Mouse (Mus musculus): ENCODE measurements at regions not wholly inside any gene's neighbourhood (a gene's known extent, or its start where the extent isn't known, plus 50 kb on each side); places are given as distances from the start of the nearest gene placed in this dataset.

DNA sequence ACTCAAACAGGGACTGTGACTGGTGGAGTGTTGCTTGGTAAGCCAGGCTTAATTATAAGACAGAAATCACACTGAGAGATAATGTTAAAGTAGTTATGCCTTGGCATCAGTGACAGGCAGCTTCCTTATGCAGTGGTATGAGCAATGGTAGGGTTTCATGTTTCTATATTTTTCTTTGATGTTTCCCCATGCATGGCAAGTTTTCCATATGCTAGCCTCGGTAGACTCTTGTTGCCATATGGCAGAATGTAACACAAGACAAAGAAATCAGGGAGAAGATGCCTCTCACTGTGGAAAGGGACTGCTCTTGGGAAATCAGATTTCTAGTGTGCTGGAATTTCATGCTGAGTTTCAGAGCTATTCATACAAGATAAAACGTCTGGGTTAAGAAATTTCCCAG lies 169.0 kb upstream of the Mettl25 start:
- H3K9ac ChIP-seq (replicated peaks; ENCODE audit: low read length): no peak overlapping the region
- WGBS: 46% methylated on average over 2 of the region's 2 CpGs
- H3K27me3 ChIP-seq (ENCODE audit: control insufficient read depth, insufficient read depth, low read length): no peaks in the 10 kb centered on the region
- no peak overlapping the region for H3K27ac ChIP-seq (replicated peaks; ENCODE audit: low read depth, low read length)
- H3K4me2 ChIP-seq (ENCODE audit: low read depth, low read length): no peak overlapping the region
- H3K36me3 ChIP-seq (replicated peaks; ENCODE audit: control insufficient read depth, insufficient read depth, low read depth, low read length): no peaks in the 10 kb centered on the region
- no peak for DNase-seq (ENCODE audit: low spot score)
- no peaks in the 10 kb centered on the region for H3K4me1 ChIP-seq (ENCODE audit: control insufficient read depth, insufficient read depth, low read length)
- ATAC-seq (replicated peaks; ENCODE audit: insufficient number of reproducible peaks, low FRiP score, low TSS enrichment, low read depth): no peak
- H3K4me3 ChIP-seq (ENCODE audit: low read depth, low read length): no peak overlapping the region
- no peaks in the 10 kb centered on the region for H3K9me3 ChIP-seq (replicated peaks; ENCODE audit: control insufficient read depth, low read length)

DNA sequence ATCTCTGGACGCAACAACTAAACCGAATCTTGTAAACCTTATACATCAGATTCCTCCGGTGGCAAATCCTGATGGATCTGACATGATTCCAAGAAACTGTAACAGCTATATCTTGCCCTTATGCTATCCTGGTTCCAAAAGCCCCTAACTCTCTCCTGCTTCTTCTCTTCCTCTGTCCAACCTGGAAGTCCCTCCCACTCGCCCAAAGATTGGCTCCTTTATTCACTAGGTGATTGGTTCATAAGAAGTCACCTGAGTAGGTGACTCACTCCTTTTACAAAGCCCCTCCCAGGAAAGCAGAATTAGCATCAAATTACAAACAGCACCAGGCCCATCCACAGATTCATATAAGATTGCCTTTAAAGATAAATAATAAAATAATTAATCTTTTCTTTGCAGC lies 166.2 kb upstream of the Mettl25 start:
- WGBS: 92% methylated on average over 4 of the region's 4 CpGs
- Histone ChIP-seq H3K4me1 (ENCODE audit: control insufficient read depth, insufficient read depth, low read length) (no peaks in the 10 kb centered on the region), H3K9me3 (replicated peaks; ENCODE audit: control insufficient read depth, low read length) (no peaks in the 10 kb centered on the region), H3K27ac (replicated peaks; ENCODE audit: low read depth, low read length) (no peak overlapping the region), H3K27me3 (ENCODE audit: control insufficient read depth, insufficient read depth, low read length) (no peaks in the 10 kb centered on the region), H3K4me3 (ENCODE audit: low read depth, low read length) (no peak overlapping the region), H3K4me2 (ENCODE audit: low read depth, low read length) (no peak overlapping the region), H3K36me3 (replicated peaks; ENCODE audit: control insufficient read depth, insufficient read depth, low read depth, low read length) (no peaks in the 10 kb centered on the region), H3K9ac (replicated peaks; ENCODE audit: low read length) (no peak overlapping the region)
- ATAC-seq (replicated peaks; ENCODE audit: insufficient number of reproducible peaks, low FRiP score, low TSS enrichment, low read depth) (no peak), DNase-seq (ENCODE audit: low spot score) (no peak)

DNA sequence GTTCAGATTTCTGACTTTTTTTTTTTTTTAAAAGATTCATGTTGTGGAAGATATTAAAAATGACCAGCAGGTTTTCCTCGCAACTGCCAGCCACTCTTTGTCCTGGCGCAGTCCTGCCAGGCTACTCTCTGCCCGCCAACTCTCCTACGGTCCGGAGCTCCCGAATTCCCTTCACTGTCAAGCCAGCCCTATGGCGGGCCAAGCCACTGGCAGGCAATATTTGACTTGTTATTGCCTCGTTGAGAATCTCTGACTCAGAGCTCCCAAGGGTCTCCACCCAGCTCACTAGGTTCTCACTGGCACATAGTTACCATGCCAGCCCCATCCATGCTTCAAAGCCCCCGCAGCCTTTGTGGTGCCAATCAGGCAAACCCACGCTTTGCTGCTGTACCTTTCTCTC lies 165.7 kb upstream of the Mettl25 start:
- Histone ChIP-seq H3K27ac (replicated peaks; ENCODE audit: low read depth, low read length) (no peak overlapping the region), H3K9ac (replicated peaks; ENCODE audit: low read length) (no peak overlapping the region), H3K4me2 (ENCODE audit: low read depth, low read length) (no peak overlapping the region), H3K27me3 (ENCODE audit: control insufficient read depth, insufficient read depth, low read length) (no peaks in the 10 kb centered on the region), H3K4me1 (ENCODE audit: control insufficient read depth, insufficient read depth, low read length) (no peaks in the 10 kb centered on the region), H3K4me3 (ENCODE audit: low read depth, low read length) (no peak overlapping the region), H3K36me3 (replicated peaks; ENCODE audit: control insufficient read depth, insufficient read depth, low read depth, low read length) (no peaks in the 10 kb centered on the region), H3K9me3 (replicated peaks; ENCODE audit: control insufficient read depth, low read length) (no peaks in the 10 kb centered on the region)
- DNase-seq (ENCODE audit: low spot score): no peak
- no peak for ATAC-seq (replicated peaks; ENCODE audit: insufficient number of reproducible peaks, low FRiP score, low TSS enrichment, low read depth)
- WGBS: 95% methylated on average over 10 of the region's 10 CpGs

DNA sequence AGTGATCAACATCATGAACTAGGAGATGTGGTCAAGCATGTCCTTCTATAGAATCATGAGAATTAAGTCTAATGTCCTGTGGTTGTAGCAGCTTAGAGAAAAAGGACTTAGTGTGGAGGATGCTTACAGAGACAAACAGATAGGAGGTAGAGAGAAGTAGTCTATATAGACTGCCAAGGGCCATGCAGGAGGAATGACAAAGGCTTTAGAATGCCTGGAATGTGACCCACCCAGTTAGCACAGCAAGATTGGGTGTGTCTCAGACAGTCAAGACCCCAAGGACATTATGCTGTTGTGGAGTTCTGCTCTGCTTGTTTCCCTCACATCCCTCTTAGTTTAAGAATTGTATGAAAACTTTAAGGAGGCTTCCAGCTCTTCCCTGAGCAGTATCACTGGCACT lies 164.9 kb upstream of the Mettl25 start:
- H3K4me2 ChIP-seq (ENCODE audit: low read depth, low read length): no peak overlapping the region
- no peak overlapping the region for H3K4me3 ChIP-seq (ENCODE audit: low read depth, low read length)
- no peaks in the 10 kb centered on the region for H3K4me1 ChIP-seq (ENCODE audit: control insufficient read depth, insufficient read depth, low read length)
- H3K9me3 ChIP-seq (replicated peaks; ENCODE audit: control insufficient read depth, low read length): no peaks in the 10 kb centered on the region
- no peaks in the 10 kb centered on the region for H3K36me3 ChIP-seq (replicated peaks; ENCODE audit: control insufficient read depth, insufficient read depth, low read depth, low read length)
- no peak overlapping the region for H3K9ac ChIP-seq (replicated peaks; ENCODE audit: low read length)
- ATAC-seq (replicated peaks; ENCODE audit: insufficient number of reproducible peaks, low FRiP score, low TSS enrichment, low read depth) (no peak), DNase-seq (ENCODE audit: low spot score) (no peak)
- H3K27ac ChIP-seq (replicated peaks; ENCODE audit: low read depth, low read length): no peak overlapping the region
- no peaks in the 10 kb centered on the region for H3K27me3 ChIP-seq (ENCODE audit: control insufficient read depth, insufficient read depth, low read length)

DNA sequence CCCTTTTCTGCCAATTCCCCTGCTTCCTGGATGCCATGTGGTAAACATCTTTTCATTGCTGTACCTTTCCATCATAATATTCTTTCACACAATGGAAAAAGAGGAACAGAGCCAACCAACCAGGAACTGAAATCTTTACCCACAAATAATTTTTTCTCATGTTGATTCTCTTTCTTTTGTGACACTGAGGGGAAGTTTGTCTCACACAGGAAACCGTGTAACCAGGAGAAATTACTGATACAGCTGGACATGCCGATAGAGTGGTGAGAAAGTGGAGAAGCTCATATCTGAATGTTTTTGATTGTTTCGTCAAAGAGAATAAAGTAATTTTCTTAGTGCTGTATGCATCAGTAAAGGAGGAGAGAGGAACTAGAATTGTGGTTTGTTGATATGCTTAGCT lies 116.3 kb upstream of the Mettl25 start:
- H3K4me3 ChIP-seq (ENCODE audit: low read depth, low read length): no peak overlapping the region
- 76% methylated on average over 3 of the region's 3 CpGs for WGBS
- H3K4me2 ChIP-seq (ENCODE audit: low read depth, low read length): no peak overlapping the region
- H3K9ac ChIP-seq (replicated peaks; ENCODE audit: low read length): no peak overlapping the region
- H3K27me3 ChIP-seq (ENCODE audit: control insufficient read depth, insufficient read depth, low read length): no peaks in the 10 kb centered on the region
- no peaks in the 10 kb centered on the region for H3K9me3 ChIP-seq (replicated peaks; ENCODE audit: control insufficient read depth, low read length)
- no peaks in the 10 kb centered on the region for H3K4me1 ChIP-seq (ENCODE audit: control insufficient read depth, insufficient read depth, low read length)
- no peaks in the 10 kb centered on the region for H3K36me3 ChIP-seq (replicated peaks; ENCODE audit: control insufficient read depth, insufficient read depth, low read depth, low read length)
- ATAC-seq (replicated peaks; ENCODE audit: insufficient number of reproducible peaks, low FRiP score, low TSS enrichment, low read depth) (no peak), DNase-seq (ENCODE audit: low spot score) (no peak)
- H3K27ac ChIP-seq (replicated peaks; ENCODE audit: low read depth, low read length): no peak overlapping the region

DNA sequence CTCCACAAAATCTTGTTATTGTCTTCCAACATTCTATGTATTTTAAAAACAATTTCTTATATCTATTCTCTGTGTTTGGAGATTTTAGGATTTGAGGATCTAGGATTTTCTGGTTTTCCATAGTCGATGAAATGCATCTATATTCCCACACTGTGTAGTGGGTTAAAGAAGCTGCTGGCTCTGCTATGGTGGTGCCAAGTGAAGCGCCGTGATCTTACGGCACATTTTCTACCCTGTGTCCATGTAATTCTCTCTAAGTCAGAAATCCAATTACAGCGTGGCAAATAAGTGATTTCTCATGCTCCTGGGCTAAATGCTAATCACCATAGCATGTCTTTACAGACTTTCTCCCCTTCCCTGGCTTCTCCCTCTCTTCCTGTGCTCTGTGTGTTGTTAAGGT lies 92.1 kb upstream of the Mettl25 start:
- no peaks in the 10 kb centered on the region for H3K36me3 ChIP-seq (replicated peaks; ENCODE audit: control insufficient read depth, insufficient read depth, low read depth, low read length)
- WGBS: 86% methylated on average over 5 of the region's 5 CpGs
- DNase-seq (ENCODE audit: low spot score) (no peak), ATAC-seq (replicated peaks; ENCODE audit: insufficient number of reproducible peaks, low FRiP score, low TSS enrichment, low read depth) (no peak)
- no peak overlapping the region for H3K9ac ChIP-seq (replicated peaks; ENCODE audit: low read length)
- H3K27me3 ChIP-seq (ENCODE audit: control insufficient read depth, insufficient read depth, low read length): no peaks in the 10 kb centered on the region
- H3K27ac ChIP-seq (replicated peaks; ENCODE audit: low read depth, low read length): no peak overlapping the region
- no peak overlapping the region for H3K4me3 ChIP-seq (ENCODE audit: low read depth, low read length)
- no peaks in the 10 kb centered on the region for H3K9me3 ChIP-seq (replicated peaks; ENCODE audit: control insufficient read depth, low read length)
- H3K4me1 ChIP-seq (ENCODE audit: control insufficient read depth, insufficient read depth, low read length): no peaks in the 10 kb centered on the region
- no peak overlapping the region for H3K4me2 ChIP-seq (ENCODE audit: low read depth, low read length)

DNA sequence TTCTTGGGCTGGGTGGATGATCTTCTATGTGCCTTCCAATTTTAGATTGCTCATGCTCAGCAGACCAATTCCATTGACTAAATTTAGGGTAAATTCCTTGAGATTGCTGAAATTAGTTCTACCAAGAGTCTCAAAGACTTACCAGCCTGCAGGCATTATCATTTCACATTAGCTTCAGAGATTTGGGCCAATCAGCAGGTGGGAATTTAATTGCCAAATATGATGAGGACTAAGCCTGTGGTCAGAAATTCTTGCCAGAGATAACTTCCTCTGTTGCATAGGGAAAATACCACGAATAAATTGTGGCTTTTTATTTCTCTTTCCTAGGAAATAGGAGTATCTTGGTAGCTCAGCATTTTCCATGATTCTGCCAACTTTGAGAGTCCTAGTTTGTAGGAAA lies 91.6 kb upstream of the Mettl25 start:
- Histone ChIP-seq H3K4me3 (ENCODE audit: low read depth, low read length) (no peak overlapping the region), H3K27ac (replicated peaks; ENCODE audit: low read depth, low read length) (no peak overlapping the region), H3K4me1 (ENCODE audit: control insufficient read depth, insufficient read depth, low read length) (no peaks in the 10 kb centered on the region), H3K9me3 (replicated peaks; ENCODE audit: control insufficient read depth, low read length) (no peaks in the 10 kb centered on the region), H3K4me2 (ENCODE audit: low read depth, low read length) (no peak overlapping the region), H3K36me3 (replicated peaks; ENCODE audit: control insufficient read depth, insufficient read depth, low read depth, low read length) (no peaks in the 10 kb centered on the region), H3K9ac (replicated peaks; ENCODE audit: low read length) (no peak overlapping the region), H3K27me3 (ENCODE audit: control insufficient read depth, insufficient read depth, low read length) (no peaks in the 10 kb centered on the region)
- WGBS: 43% methylated on average over 1 of the region's 1 CpGs
- DNase-seq (ENCODE audit: low spot score): no peak
- no peak for ATAC-seq (replicated peaks; ENCODE audit: insufficient number of reproducible peaks, low FRiP score, low TSS enrichment, low read depth)

DNA sequence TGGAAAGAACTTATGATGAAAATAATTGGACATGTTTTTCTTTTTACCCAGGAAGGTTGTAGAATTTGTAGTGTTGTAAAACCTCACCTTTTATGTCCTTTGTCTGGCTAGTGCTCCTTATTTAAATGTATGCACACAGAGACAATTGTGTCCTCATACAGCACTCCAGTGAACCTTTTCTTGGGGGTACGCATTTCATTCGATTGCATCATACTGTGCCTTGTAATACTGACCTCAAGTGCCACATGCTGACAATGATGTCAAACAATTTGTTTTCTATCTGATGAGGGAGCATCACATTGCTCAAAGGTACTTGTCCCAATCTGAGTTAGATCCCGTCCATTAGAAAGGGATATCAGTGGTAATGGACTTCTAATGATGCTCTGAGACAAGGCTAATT lies 86.4 kb upstream of the Mettl25 start:
- no peak overlapping the region for H3K27ac ChIP-seq (replicated peaks; ENCODE audit: low read depth, low read length)
- no peak overlapping the region for H3K4me3 ChIP-seq (ENCODE audit: low read depth, low read length)
- H3K9me3 ChIP-seq (replicated peaks; ENCODE audit: control insufficient read depth, low read length): no peaks in the 10 kb centered on the region
- ATAC-seq (replicated peaks; ENCODE audit: insufficient number of reproducible peaks, low FRiP score, low TSS enrichment, low read depth) (no peak), DNase-seq (ENCODE audit: low spot score) (no peak)
- H3K4me2 ChIP-seq (ENCODE audit: low read depth, low read length): no peak overlapping the region
- WGBS: 87% methylated on average over 3 of the region's 3 CpGs
- H3K9ac ChIP-seq (replicated peaks; ENCODE audit: low read length): no peak overlapping the region
- no peaks in the 10 kb centered on the region for H3K4me1 ChIP-seq (ENCODE audit: control insufficient read depth, insufficient read depth, low read length)
- H3K27me3 ChIP-seq (ENCODE audit: control insufficient read depth, insufficient read depth, low read length): no peaks in the 10 kb centered on the region
- H3K36me3 ChIP-seq (replicated peaks; ENCODE audit: control insufficient read depth, insufficient read depth, low read depth, low read length): no peaks in the 10 kb centered on the region

DNA sequence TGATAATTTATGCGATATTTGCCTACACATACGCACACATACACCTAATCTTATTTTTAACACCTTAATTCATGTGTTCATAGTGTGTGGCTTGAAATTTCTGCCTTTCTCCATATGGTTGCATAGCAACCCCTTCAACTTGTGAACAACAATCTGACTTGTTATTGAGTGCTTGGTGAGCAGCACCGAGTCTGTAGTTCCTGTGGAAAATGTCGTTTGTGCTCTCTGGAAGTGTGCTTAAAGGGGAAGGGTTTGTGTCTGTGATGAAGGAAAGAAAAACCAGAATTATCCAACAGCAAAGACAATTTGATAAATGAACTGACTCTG lies 85.7 kb upstream of the Mettl25 start:
- no peak overlapping the region for H3K9ac ChIP-seq (replicated peaks; ENCODE audit: low read length)
- no peak for DNase-seq (ENCODE audit: low spot score)
- no peak overlapping the region for H3K4me2 ChIP-seq (ENCODE audit: low read depth, low read length)
- H3K9me3 ChIP-seq (replicated peaks; ENCODE audit: control insufficient read depth, low read length): no peaks in the 10 kb centered on the region
- no peaks in the 10 kb centered on the region for H3K27me3 ChIP-seq (ENCODE audit: control insufficient read depth, insufficient read depth, low read length)
- no peak for ATAC-seq (replicated peaks; ENCODE audit: insufficient number of reproducible peaks, low FRiP score, low TSS enrichment, low read depth)
- H3K4me3 ChIP-seq (ENCODE audit: low read depth, low read length): no peak overlapping the region
- no peaks in the 10 kb centered on the region for H3K4me1 ChIP-seq (ENCODE audit: control insufficient read depth, insufficient read depth, low read length)
- no peaks in the 10 kb centered on the region for H3K36me3 ChIP-seq (replicated peaks; ENCODE audit: control insufficient read depth, insufficient read depth, low read depth, low read length)
- WGBS: 74% methylated on average over 4 of the region's 4 CpGs
- H3K27ac ChIP-seq (replicated peaks; ENCODE audit: low read depth, low read length): no peak overlapping the region

All from embryonic facial prominence, embryonic 11.5 days (tissue).